Mouse (Mus musculus) midbrain, embryonic 11.5 days (tissue): ENCODE measurements around the gene Trp53bp1. TPM values are rescaled to one million over a fixed set of nuclear protein-coding genes. Genes with fewer than 3 reads are reported as not detected.

Experiments
- ATAC-seq: fragments of 200-750 bp; cut with Nextera tagmentation; 2 replicates; pipeline ENCODE4 v1.8.0; 2017; ENCODE audit warnings: moderate TSS enrichment, moderate library complexity; ENCODE audit not compliant: low FRiP score
- DNase-seq: peaks from one replicate; pipeline ENCODE4 v3.0.0; 2015; ENCODE audit warnings: low spot score; ENCODE audit errors: missing footprints
- H3K27ac ChIP-seq: fragments of 300-500 bp; sonication (generic); 2 replicates; pipeline ENCODE4 v1.5.1; 2014; ENCODE audit warnings: low read depth, low read length
- H3K27me3 ChIP-seq: fragments of 300-500 bp; sonication (generic); 2 replicates; pipeline ENCODE4 v1.6.1; 2014; ENCODE audit warnings: mild to moderate bottlenecking, low read length, moderate library complexity, mixed read lengths; ENCODE audit not compliant: control insufficient read depth, insufficient read depth
- H3K36me3 ChIP-seq: fragments of 300-500 bp; sonication (generic); 2 replicates; pipeline ENCODE4 v1.6.1; 2014; ENCODE audit warnings: mild to moderate bottlenecking, low read length, moderate library complexity, mixed read lengths; ENCODE audit not compliant: control insufficient read depth, insufficient read depth
- H3K4me1 ChIP-seq: fragments of 300-500 bp; sonication (generic); 2 replicates; pipeline ENCODE4 v1.6.1; 2014; ENCODE audit warnings: low read length; ENCODE audit not compliant: control insufficient read depth, insufficient read depth
- H3K4me2 ChIP-seq: fragments of 300-500 bp; sonication (generic); 2 replicates; pipeline ENCODE4 v1.6.1; 2014; ENCODE audit warnings: mild to moderate bottlenecking, moderate library complexity
- H3K4me3 ChIP-seq: fragments of 300-500 bp; sonication (generic); 2 replicates; pipeline ENCODE4 v1.5.1; 2014; ENCODE audit warnings: low read depth, low read length
- H3K9ac ChIP-seq: fragments of 300-500 bp; sonication (generic); 2 replicates; pipeline ENCODE4 v1.6.1; 2014; ENCODE audit warnings: low read length
- H3K9me3 ChIP-seq: fragments of 300-500 bp; sonication (generic); 2 replicates; pipeline ENCODE4 v1.6.1; 2016; ENCODE audit warnings: low read length; ENCODE audit not compliant: control insufficient read depth
- WGBS: fragments of 180-500 bp; shearing (Covaris S2); extraction: QIAGEN DNeasy Blood & Tissue Kit; methylation state at CpG from one replicate; pipeline ENCODE4 v1.1.7; 2014; 5-methylcytosine and 5-hydroxymethylcytosine counted together
- polyA plus RNA-seq: library from polyadenylated mRNA; unstranded; fragments of >200 nt; fragmentation: Nextera tagmentation; extraction: Ambion mirVana; gene quantifications from 2 replicates; pipeline ENCODE4 v1.2.1, GENCODE M21; 2014

Trp53bp1 gene
- polyA plus RNA-seq, 1 experiment from 2014 or later, result 132 TPM

- ATAC-seq (peak; percentile 38), DNase-seq (no peak)
- H3K4me1 ChIP-seq, result peaks cover 22% of the 10 kb centered on the region
- H3K27ac ChIP-seq, result peak overlapping the region; percentile 81
- WGBS, result 17% methylated on average over 4 of the region's 4 CpGs
- H3K36me3 ChIP-seq, result peaks cover 8% of the 10 kb centered on the region
- H3K27me3 ChIP-seq, result no peaks in the 10 kb centered on the region
- peak overlapping the region; percentile 55 for H3K4me2 ChIP-seq
- peak overlapping the region; percentile 88 for H3K4me3 ChIP-seq
- peak overlapping the region; percentile 47; the same call in 1 of the 2 replicates for H3K9ac ChIP-seq
- H3K9me3 ChIP-seq, result no peaks in the 10 kb centered on the region
Measured at GRCm38 (mm10) chr2:121271928-121272516, 815 bp upstream of the Trp53bp1 start.

- Histone ChIP-seq H3K4me2 (peak overlapping the region; percentile 71), H3K4me1 (peaks cover 22% of the 10 kb centered on the region), H3K9ac (peak overlapping the region; percentile 85), H3K9me3 (no peaks in the 10 kb centered on the region), H3K27ac (peak overlapping the region; percentile 90), H3K4me3 (peak overlapping the region; percentile 88), H3K27me3 (no peaks in the 10 kb centered on the region), H3K36me3 (peaks cover 8% of the 10 kb centered on the region)
- DNase-seq (no peak), ATAC-seq (peak; percentile 88)
- WGBS, result 1% methylated on average over 35 of the region's 35 CpGs
Measured at GRCm38 (mm10) chr2:121270521-121271235, 529 bp downstream of the Trp53bp1 start.

- 87% methylated on average over 8 of the region's 8 CpGs for WGBS
- H3K4me2 ChIP-seq, result no peak overlapping the region
- H3K9me3 ChIP-seq, result no peaks in the 10 kb centered on the region
- H3K4me3 ChIP-seq, result no peak overlapping the region
- ATAC-seq, result no peak
- no peak for DNase-seq
- H3K27me3 ChIP-seq, result no peaks in the 10 kb centered on the region
- H3K4me1 ChIP-seq, result peaks cover 22% of the 10 kb centered on the region
- no peak overlapping the region for H3K27ac ChIP-seq
- H3K36me3 ChIP-seq, result peaks cover 8% of the 10 kb centered on the region
- H3K9ac ChIP-seq, result no peak overlapping the region
Measured at GRCm38 (mm10) chr2:121268446-121268845, 2.8 kb downstream of the Trp53bp1 start.

GRCm38 (mm10) chr2:121249758-121250157, 21.4 kb downstream of the Trp53bp1 start:
- no peaks in the 10 kb centered on the region for H3K27me3 ChIP-seq
- no peak for DNase-seq
- H3K9me3 ChIP-seq, result no peaks in the 10 kb centered on the region
- no peak for ATAC-seq
- 85% methylated on average over 2 of the region's 2 CpGs for WGBS
- H3K9ac ChIP-seq, result no peak overlapping the region
- H3K4me3 ChIP-seq, result no peak overlapping the region
- H3K4me1 ChIP-seq, result no peaks in the 10 kb centered on the region
- H3K4me2 ChIP-seq, result no peak overlapping the region
- peaks cover 51% of the 10 kb centered on the region for H3K36me3 ChIP-seq
- H3K27ac ChIP-seq, result no peak overlapping the region

GRCm38 (mm10) chr2:121244099-121244498, 27.1 kb downstream of the Trp53bp1 start:
- ATAC-seq (no peak), DNase-seq (no peak)
- Histone ChIP-seq H3K4me3 (no peak overlapping the region), H3K27ac (no peak overlapping the region), H3K36me3 (peaks cover 30% of the 10 kb centered on the region; the same call in 1 of the 2 replicates), H3K4me1 (no peaks in the 10 kb centered on the region), H3K27me3 (no peaks in the 10 kb centered on the region), H3K9me3 (no peaks in the 10 kb centered on the region), H3K9ac (no peak overlapping the region), H3K4me2 (no peak overlapping the region)
- 93% methylated on average over 5 of the region's 5 CpGs for WGBS

GRCm38 (mm10) chr2:121239426-121239825, 31.8 kb downstream of the Trp53bp1 start:
- Histone ChIP-seq H3K27me3 (no peaks in the 10 kb centered on the region), H3K4me3 (no peak overlapping the region), H3K36me3 (peaks cover 27% of the 10 kb centered on the region; the same call in 1 of the 2 replicates), H3K4me2 (no peak overlapping the region), H3K4me1 (no peaks in the 10 kb centered on the region), H3K9me3 (no peaks in the 10 kb centered on the region), H3K9ac (no peak overlapping the region), H3K27ac (no peak overlapping the region)
- DNase-seq (no peak), ATAC-seq (no peak)
- WGBS, result 88% methylated on average over 4 of the region's 4 CpGs

- Histone ChIP-seq H3K4me2 (no peak overlapping the region), H3K9me3 (no peaks in the 10 kb centered on the region), H3K4me1 (no peaks in the 10 kb centered on the region), H3K36me3 (peaks cover 27% of the 10 kb centered on the region; the same call in 1 of the 2 replicates), H3K27ac (no peak overlapping the region), H3K9ac (no peak overlapping the region), H3K27me3 (no peaks in the 10 kb centered on the region), H3K4me3 (no peak overlapping the region)
- no peak for ATAC-seq
- DNase-seq, result no peak
- WGBS, result 86% methylated on average over 8 of the region's 8 CpGs
Measured at GRCm38 (mm10) chr2:121235460-121236072, 35.6 kb downstream of the Trp53bp1 start.

- H3K36me3 ChIP-seq, result peaks cover 25% of the 10 kb centered on the region
- no peaks in the 10 kb centered on the region for H3K4me1 ChIP-seq
- no peak overlapping the region for H3K4me2 ChIP-seq
- H3K9ac ChIP-seq, result no peak overlapping the region
- ATAC-seq (no peak), DNase-seq (no peak)
- no peak overlapping the region for H3K27ac ChIP-seq
- WGBS, result 74% methylated on average over 4 of the region's 4 CpGs
- H3K4me3 ChIP-seq, result no peak overlapping the region
- no peaks in the 10 kb centered on the region for H3K27me3 ChIP-seq
- no peaks in the 10 kb centered on the region for H3K9me3 ChIP-seq
Measured at GRCm38 (mm10) chr2:121228135-121228534, 43.1 kb downstream of the Trp53bp1 start.

GRCm38 (mm10) chr2:121223010-121223409, 48.2 kb downstream of the Trp53bp1 start:
- H3K9ac ChIP-seq, result no peak overlapping the region
- H3K9me3 ChIP-seq, result no peaks in the 10 kb centered on the region
- H3K4me2 ChIP-seq, result no peak overlapping the region
- no peak for ATAC-seq
- H3K27me3 ChIP-seq, result no peaks in the 10 kb centered on the region
- H3K36me3 ChIP-seq, result peaks cover 35% of the 10 kb centered on the region
- H3K4me1 ChIP-seq, result no peaks in the 10 kb centered on the region
- H3K4me3 ChIP-seq, result no peak overlapping the region
- WGBS, result 92% methylated on average over 2 of the region's 2 CpGs
- no peak overlapping the region for H3K27ac ChIP-seq
- no peak for DNase-seq
